Mouse (Mus musculus): ENCODE results near the gene Prkcg. TPM values are rescaled to one million over a fixed set of nuclear protein-coding genes. Genes with fewer than 3 reads are reported as not detected.

The Prkcg gene
- polyA plus RNA-seq, 2 experiments, result 0.17 to 1.6 TPM

DNA sequence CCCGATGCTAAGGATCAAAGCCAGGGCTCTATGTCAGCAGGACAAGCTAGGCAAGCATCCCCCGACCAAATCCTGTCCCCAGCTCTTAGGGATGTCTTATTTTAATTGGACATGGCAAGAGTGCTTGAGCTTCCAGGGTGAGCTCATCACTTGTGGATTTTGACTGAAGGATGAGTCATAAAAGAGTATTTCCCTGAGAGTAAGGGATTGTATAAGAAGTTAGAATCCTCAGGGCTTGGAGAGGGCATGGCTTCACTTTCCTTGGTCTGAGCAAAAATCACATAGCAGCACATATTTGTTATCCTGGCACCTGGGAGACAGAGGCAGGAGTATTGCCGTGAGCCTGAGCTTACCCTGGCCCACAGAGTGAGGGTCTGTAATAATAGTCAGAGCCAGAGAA is 31.9 kb downstream of the Prkcg start:
- H3K36me3 ChIP-seq (ENCODE audit: control insufficient read depth, insufficient read depth, low read length), result no peaks in the 10 kb centered on the region
- H3K4me2 ChIP-seq (replicated peaks; ENCODE audit: low read depth, low read length, severe bottlenecking), result no peak overlapping the region
- no peak overlapping the region for H3K27ac ChIP-seq (replicated peaks; ENCODE audit: low read depth, low read length)
- ATAC-seq (ENCODE audit: low FRiP score, low read depth) (no peak), DNase-seq (ENCODE audit: low spot score) (no peak)
- TF ChIP-seq POLR2A (IDR thresholded peaks at IDR 0.05; ENCODE audit: borderline replicate concordance, extremely low read depth, insufficient read depth, insufficient read length), result no peak
- 56% methylated on average over 3 of the region's 3 CpGs for WGBS
- no peaks in the 10 kb centered on the region for H3K9me3 ChIP-seq (ENCODE audit: control insufficient read depth, low read length)
- no peaks in the 10 kb centered on the region for H3K4me1 ChIP-seq (ENCODE audit: control insufficient read depth, insufficient read depth, low read length)
- no peak overlapping the region for H3K4me3 ChIP-seq (replicated peaks; ENCODE audit: low read length)
- H3K27me3 ChIP-seq (ENCODE audit: control insufficient read depth, insufficient read depth, low read length), result no peaks in the 10 kb centered on the region
- no peak overlapping the region for H3K9ac ChIP-seq (ENCODE audit: low read depth, low read length, severe bottlenecking)

DNA sequence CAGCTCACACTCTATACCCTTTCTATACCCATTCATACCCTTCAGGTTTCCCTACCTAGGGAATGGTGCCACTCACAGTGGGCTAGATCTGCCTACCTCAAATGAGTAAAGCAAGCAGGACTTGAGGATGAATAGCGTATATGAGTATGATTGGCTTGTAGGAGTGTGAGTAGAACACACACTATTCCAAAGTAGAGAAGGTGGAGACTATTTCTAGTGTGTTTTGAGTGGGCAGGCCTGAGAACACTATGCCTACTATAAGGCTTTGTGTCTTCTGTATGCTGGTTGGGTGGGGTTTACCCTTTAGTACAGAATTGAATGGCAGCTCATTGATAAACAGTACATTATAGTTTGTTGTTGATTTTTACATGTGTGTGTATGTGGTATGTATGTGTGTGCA is 34.8 kb downstream of the Prkcg start:
- WGBS, result 86% methylated on average over 1 of the region's 1 CpGs
- no peak for ATAC-seq (ENCODE audit: low FRiP score, low read depth)
- no peak for TF ChIP-seq POLR2A (IDR thresholded peaks at IDR 0.05; ENCODE audit: borderline replicate concordance, extremely low read depth, insufficient read depth, insufficient read length)
- H3K4me3 ChIP-seq (replicated peaks; ENCODE audit: low read length), result no peak overlapping the region
- no peak overlapping the region for H3K4me2 ChIP-seq (replicated peaks; ENCODE audit: low read depth, low read length, severe bottlenecking)
- no peak for DNase-seq (ENCODE audit: low spot score)
- H3K27ac ChIP-seq (replicated peaks; ENCODE audit: low read depth, low read length), result no peak overlapping the region
- no peaks in the 10 kb centered on the region for H3K9me3 ChIP-seq (ENCODE audit: control insufficient read depth, low read length)
- no peaks in the 10 kb centered on the region for H3K36me3 ChIP-seq (ENCODE audit: control insufficient read depth, insufficient read depth, low read length)
- no peak overlapping the region for H3K9ac ChIP-seq (ENCODE audit: low read depth, low read length, severe bottlenecking)
- H3K27me3 ChIP-seq (ENCODE audit: control insufficient read depth, insufficient read depth, low read length), result no peaks in the 10 kb centered on the region
- no peaks in the 10 kb centered on the region for H3K4me1 ChIP-seq (ENCODE audit: control insufficient read depth, insufficient read depth, low read length)

- H3K9ac ChIP-seq (ENCODE audit: low read depth, low read length, severe bottlenecking), result no peak overlapping the region
- no peak overlapping the region for H3K4me3 ChIP-seq (replicated peaks; ENCODE audit: low read length)
- no peak overlapping the region for H3K4me2 ChIP-seq (replicated peaks; ENCODE audit: low read depth, low read length, severe bottlenecking)
- H3K36me3 ChIP-seq (ENCODE audit: control insufficient read depth, insufficient read depth, low read length), result no peaks in the 10 kb centered on the region
- peaks cover 7% of the 10 kb centered on the region; the same call in 1 of the 2 replicates for H3K4me1 ChIP-seq (ENCODE audit: control insufficient read depth, insufficient read depth, low read length)
- DNase-seq (ENCODE audit: low spot score) (peak; percentile 56), ATAC-seq (ENCODE audit: low FRiP score, low read depth) (no peak)
- H3K9me3 ChIP-seq (ENCODE audit: control insufficient read depth, low read length), result no peaks in the 10 kb centered on the region
- no peak for TF ChIP-seq POLR2A (IDR thresholded peaks at IDR 0.05; ENCODE audit: borderline replicate concordance, extremely low read depth, insufficient read depth, insufficient read length)
- no peaks in the 10 kb centered on the region for H3K27me3 ChIP-seq (ENCODE audit: control insufficient read depth, insufficient read depth, low read length)
- no peak overlapping the region for H3K27ac ChIP-seq (replicated peaks; ENCODE audit: low read depth, low read length)
- WGBS, result 77% methylated on average over 4 of the region's 4 CpGs
Observed at GRCm38 (mm10) chr7:3327961-3328360, 39.0 kb downstream of the Prkcg start.

DNA sequence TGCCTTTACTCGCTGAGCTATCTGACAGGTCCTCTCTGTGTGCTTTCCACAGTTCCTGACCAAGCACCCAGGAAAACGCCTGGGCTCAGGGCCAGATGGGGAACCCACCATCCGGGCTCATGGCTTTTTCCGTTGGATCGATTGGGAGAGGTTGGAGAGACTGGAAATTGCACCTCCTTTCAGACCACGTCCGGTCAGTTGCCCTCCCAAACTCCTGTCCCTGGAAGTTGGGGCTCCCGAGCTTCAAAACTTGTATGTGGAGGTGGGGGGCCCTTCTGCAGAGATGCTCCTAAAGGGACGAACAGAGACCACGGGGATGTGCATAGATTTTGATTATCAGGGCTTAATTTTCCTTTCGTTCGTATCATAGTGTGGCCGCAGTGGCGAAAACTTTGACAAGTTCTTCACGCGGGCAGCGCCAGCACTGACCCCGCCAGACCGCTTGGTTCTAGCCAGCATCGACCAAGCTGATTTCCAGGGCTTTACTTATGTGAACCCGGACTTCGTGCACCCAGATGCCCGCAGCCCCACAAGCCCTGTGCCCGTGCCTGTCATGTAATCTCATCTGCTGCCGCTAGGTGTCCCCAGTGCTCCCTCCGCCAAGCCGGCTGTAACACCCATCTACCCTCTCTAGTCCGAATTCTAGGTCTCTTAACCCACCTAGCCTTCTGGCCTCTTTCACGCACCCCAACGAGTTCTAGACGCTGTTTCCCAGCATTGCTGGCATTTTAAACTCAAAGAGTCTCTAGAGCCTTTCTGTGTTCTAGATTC is 41.0 kb downstream of the Prkcg start:
- 0 out of 2 replicates have a peak overlapping the region, but pooled peaks have one; percentile 16 for H3K9ac ChIP-seq (ENCODE audit: low read depth, low read length, severe bottlenecking)
- peaks cover 13% of the 10 kb centered on the region; the same call in 1 of the 2 replicates for H3K4me1 ChIP-seq (ENCODE audit: control insufficient read depth, insufficient read depth, low read length)
- peak overlapping the region; percentile 16; the same call in 1 of the 2 replicates for H3K4me2 ChIP-seq (replicated peaks; ENCODE audit: low read depth, low read length, severe bottlenecking)
- WGBS, result 19% methylated on average over 31 of the region's 31 CpGs
- TF ChIP-seq POLR2A (IDR thresholded peaks at IDR 0.05; ENCODE audit: borderline replicate concordance, extremely low read depth, insufficient read depth, insufficient read length), result no peak
- 0 out of 2 replicates have a peak overlapping the region, but pooled peaks have one; percentile 4 for H3K4me3 ChIP-seq (replicated peaks; ENCODE audit: low read length)
- peak; percentile 52 for DNase-seq (ENCODE audit: low spot score)
- no peak overlapping the region for H3K27ac ChIP-seq (replicated peaks; ENCODE audit: low read depth, low read length)
- H3K9me3 ChIP-seq (ENCODE audit: control insufficient read depth, low read length), result no peaks in the 10 kb centered on the region
- ATAC-seq (ENCODE audit: low FRiP score, low read depth), result no peak
- H3K27me3 ChIP-seq (ENCODE audit: control insufficient read depth, insufficient read depth, low read length), result no peaks in the 10 kb centered on the region
- no peaks in the 10 kb centered on the region for H3K36me3 ChIP-seq (ENCODE audit: control insufficient read depth, insufficient read depth, low read length)

GRCm38 (mm10) chr7:3331171-3331570 is 42.2 kb downstream of the Prkcg start:
- H3K27ac ChIP-seq (replicated peaks; ENCODE audit: low read depth, low read length), result no peak overlapping the region
- H3K9ac ChIP-seq (ENCODE audit: low read depth, low read length, severe bottlenecking), result no peak overlapping the region
- WGBS, result 51% methylated on average over 6 of the region's 6 CpGs

More at GRCm38 (mm10) chr7:3331171-3331570, 42.2 kb downstream of the Prkcg start:
- DNase-seq (ENCODE audit: low spot score), result no peak
- Histone ChIP-seq H3K36me3 (ENCODE audit: control insufficient read depth, insufficient read depth, low read length) (no peaks in the 10 kb centered on the region), H3K4me1 (ENCODE audit: control insufficient read depth, insufficient read depth, low read length) (peaks cover 13% of the 10 kb centered on the region; the same call in 1 of the 2 replicates), H3K4me2 (replicated peaks; ENCODE audit: low read depth, low read length, severe bottlenecking) (peak overlapping the region; percentile 47), H3K9me3 (ENCODE audit: control insufficient read depth, low read length) (no peaks in the 10 kb centered on the region), H3K27me3 (ENCODE audit: control insufficient read depth, insufficient read depth, low read length) (no peaks in the 10 kb centered on the region), H3K4me3 (replicated peaks; ENCODE audit: low read length) (peak overlapping the region; percentile 65)
- no peak for ATAC-seq (ENCODE audit: low FRiP score, low read depth)
- TF ChIP-seq POLR2A (IDR thresholded peaks at IDR 0.05; ENCODE audit: borderline replicate concordance, extremely low read depth, insufficient read depth, insufficient read length), result no peak
